Mouse (Mus musculus) layer of hippocampus, adult 18-20 months (tissue): ENCODE results near the gene Entpd5. TPM values are rescaled to one million over a fixed set of nuclear protein-coding genes. Genes with fewer than 3 reads are reported as not detected.

Source experiments
- DNase-seq, 2 experiments: peaks; one replicate each; pipeline ENCODE4 v3.0.0; 2022; ENCODE audit warnings: low spot score in 2 of 2
- long read RNA-seq: library from polyadenylated mRNA; stranded (forward); transcript quantifications from one replicate; pipeline ENCODE4 v2.0.0, GENCODE M21; 2021
- total RNA-seq, 2 experiments: library from RNA; stranded (reverse); gene quantifications; 2 replicates each; pipeline ENCODE4 v1.2.3; 2021

The Entpd5 gene
- total RNA-seq, result 10 to 100 TPM; 21.5 to 26.1 TPM
- long read RNA-seq, full-length matches to known transcripts, result 22 of 28 reads
- long read RNA-seq, partial matches to known transcripts, result 1 of 28 reads
- long read RNA-seq, other reads (novel, unspliced or antisense), result 5 of 28 reads

GRCm38 (mm10) chr12:84408819-84409507, at the start of gene Entpd5, which contains the start of gene Bbof1:
Entpd5 (minus strand) TSS chr12:84409029.
Bbof1 (plus strand) TSS chr12:84409071.
- peak; percentile 88 to 94 for DNase-seq

- DNase-seq, result no peak
Observed at GRCm38 (mm10) chr12:84456911-84457310, 48.1 kb upstream of the Entpd5 start.

GRCm38 (mm10) chr12:84451801-84452200, 43.0 kb upstream of the Entpd5 start:
- peak in 1 of 2 experiments; percentile 7 for DNase-seq

GRCm38 (mm10) chr12:84450718-84451646, 42.2 kb upstream of the Entpd5 start, which contains the start of the genes Aldh6a1 and Lin52:
Aldh6a1 (minus strand) TSS chr12:84451004.
Lin52 (plus strand) TSS chr12:84451422.
- DNase-seq, result peak; percentile 96 to 99

- peak in 1 of 2 experiments; percentile 4 for DNase-seq
Observed at GRCm38 (mm10) chr12:84450351-84450717, 41.5 kb upstream of the Entpd5 start.

GRCm38 (mm10) chr12:84449887-84450286, 41.1 kb upstream of the Entpd5 start:
- no peak for DNase-seq

GRCm38 (mm10) chr12:84448181-84448580, 39.4 kb upstream of the Entpd5 start:
- DNase-seq, result no peak

GRCm38 (mm10) chr12:84447386-84447785, 38.6 kb upstream of the Entpd5 start:
- DNase-seq, result no peak

- no peak for DNase-seq
Observed at GRCm38 (mm10) chr12:84442526-84442925, 33.7 kb upstream of the Entpd5 start.

- no peak for DNase-seq
Observed at GRCm38 (mm10) chr12:84438697-84439096, 29.9 kb upstream of the Entpd5 start.

- no peak for DNase-seq
Observed at GRCm38 (mm10) chr12:84429825-84430224, 21.0 kb upstream of the Entpd5 start.

GRCm38 (mm10) chr12:84423990-84424389, 15.2 kb upstream of the Entpd5 start:
- no peak for DNase-seq

GRCm38 (mm10) chr12:84417605-84417922, 8.7 kb upstream of the Entpd5 start:
- DNase-seq, result no peak

- DNase-seq, result peak; percentile 79 to 88
Observed at GRCm38 (mm10) chr12:84416834-84417604, 8.2 kb upstream of the Entpd5 start, which contains the start of gene Rnf113a2. Rnf113a2 (plus strand) TSS chr12:84417196.

- peak in 1 of 2 experiments; percentile 29 for DNase-seq
Observed at GRCm38 (mm10) chr12:84407874-84408818, 683 bp downstream of the Entpd5 start.

- no peak for DNase-seq
Observed at GRCm38 (mm10) chr12:84407259-84407658, 1.6 kb downstream of the Entpd5 start.

GRCm38 (mm10) chr12:84404541-84404940, 4.3 kb downstream of the Entpd5 start:
- DNase-seq, result peak in 1 of 2 experiments; percentile 10

- DNase-seq, result no peak
Observed at GRCm38 (mm10) chr12:84402923-84403322, 5.9 kb downstream of the Entpd5 start.

- DNase-seq, result no peak
Observed at GRCm38 (mm10) chr12:84400653-84401052, 8.2 kb downstream of the Entpd5 start.

- DNase-seq, result no peak
Observed at GRCm38 (mm10) chr12:84400068-84400467, 8.8 kb downstream of the Entpd5 start.
